Mouse (Mus musculus) heart, embryonic 14.5 days (tissue): ENCODE results near the gene Gm21988. TPM values are rescaled to one million over a fixed set of nuclear protein-coding genes. Genes with fewer than 3 reads are reported as not detected.

Experiments
- ATAC-seq: fragments of 200-750 bp; cut with Nextera tagmentation; 2 replicates; pipeline ENCODE4 v1.8.0; 2017; ENCODE audit warnings: low read depth, moderate TSS enrichment; ENCODE audit not compliant: insufficient number of reproducible peaks, insufficient read depth, low FRiP score
- H3K27ac ChIP-seq, 2 experiments: fragments of 200-500 bp in 1 of 2; fragments of 300-500 bp in 1 of 2; sonication (generic) in 1 of 2; replicated peaks in 1 of 2; 2 replicates each; pipeline ENCODE4 v1.5.1; 2012 to 2014; ENCODE audit warnings: low read depth in 2 of 2, low read length in 2 of 2, control low read depth in 1 of 2, mild to moderate bottlenecking in 1 of 2, mixed read lengths in 1 of 2; ENCODE audit not compliant: control insufficient read depth in 1 of 2, insufficient read depth in 1 of 2
- H3K27me3 ChIP-seq: fragments of 300-500 bp; sonication (generic); 2 replicates; pipeline ENCODE4 v1.6.1; 2014; ENCODE audit warnings: mild to moderate bottlenecking, low read length, control low read depth; ENCODE audit not compliant: control insufficient read depth, insufficient read depth
- H3K36me3 ChIP-seq: fragments of 300-500 bp; sonication (generic); 2 replicates; pipeline ENCODE4 v1.6.1; 2014; ENCODE audit warnings: mild to moderate bottlenecking, control low read depth, low read length, mixed read lengths; ENCODE audit not compliant: control insufficient read depth, insufficient read depth
- H3K4me1 ChIP-seq, 2 experiments: fragments of 200-500 bp in 1 of 2; fragments of 300-500 bp in 1 of 2; sonication (generic) in 1 of 2; 2 replicates each; pipeline ENCODE4 v1.6.1; 2012 to 2014; ENCODE audit warnings: low read length in 2 of 2, control low read depth in 1 of 2, mixed read lengths in 1 of 2; ENCODE audit not compliant: control insufficient read depth in 2 of 2, insufficient read depth in 2 of 2
- H3K4me2 ChIP-seq: fragments of 300-500 bp; sonication (generic); 2 replicates; pipeline ENCODE4 v1.6.1; 2014; ENCODE audit warnings: mild to moderate bottlenecking, low read length
- H3K4me3 ChIP-seq, 2 experiments: fragments of 200-500 bp in 1 of 2; fragments of 300-500 bp in 1 of 2; sonication (generic) in 1 of 2; 2 replicates each; pipeline ENCODE4 v1.5.1; 2012 to 2014; ENCODE audit warnings: low read length in 2 of 2, mild to moderate bottlenecking in 2 of 2, control low read depth in 1 of 2, low read depth in 1 of 2, moderate library complexity in 1 of 2; ENCODE audit not compliant: control insufficient read depth in 1 of 2, insufficient read depth in 1 of 2
- H3K9ac ChIP-seq: fragments of 300-500 bp; sonication (generic); 2 replicates; pipeline ENCODE4 v1.6.1; 2014; ENCODE audit warnings: mild to moderate bottlenecking, low read length
- H3K9me3 ChIP-seq: fragments of 300-500 bp; sonication (generic); 2 replicates; pipeline ENCODE4 v1.6.1; 2016; ENCODE audit warnings: low read length, control low read depth; ENCODE audit not compliant: control insufficient read depth
- WGBS: fragments of 180-500 bp; shearing (Covaris S2); extraction: QIAGEN DNeasy Blood & Tissue Kit; methylation state at CpG from one replicate; pipeline ENCODE4 v1.1.7; 2014; 5-methylcytosine and 5-hydroxymethylcytosine counted together
- polyA plus RNA-seq: library from polyadenylated mRNA; unstranded; fragments of >200 nt; fragmentation: Nextera tagmentation; extraction: Ambion mirVana; gene quantifications from 2 replicates; pipeline ENCODE4 v1.2.1, GENCODE M21; 2014

Gm21988 gene
- polyA plus RNA-seq, 1 experiment from 2014 or later: 12.2 TPM

DNA sequence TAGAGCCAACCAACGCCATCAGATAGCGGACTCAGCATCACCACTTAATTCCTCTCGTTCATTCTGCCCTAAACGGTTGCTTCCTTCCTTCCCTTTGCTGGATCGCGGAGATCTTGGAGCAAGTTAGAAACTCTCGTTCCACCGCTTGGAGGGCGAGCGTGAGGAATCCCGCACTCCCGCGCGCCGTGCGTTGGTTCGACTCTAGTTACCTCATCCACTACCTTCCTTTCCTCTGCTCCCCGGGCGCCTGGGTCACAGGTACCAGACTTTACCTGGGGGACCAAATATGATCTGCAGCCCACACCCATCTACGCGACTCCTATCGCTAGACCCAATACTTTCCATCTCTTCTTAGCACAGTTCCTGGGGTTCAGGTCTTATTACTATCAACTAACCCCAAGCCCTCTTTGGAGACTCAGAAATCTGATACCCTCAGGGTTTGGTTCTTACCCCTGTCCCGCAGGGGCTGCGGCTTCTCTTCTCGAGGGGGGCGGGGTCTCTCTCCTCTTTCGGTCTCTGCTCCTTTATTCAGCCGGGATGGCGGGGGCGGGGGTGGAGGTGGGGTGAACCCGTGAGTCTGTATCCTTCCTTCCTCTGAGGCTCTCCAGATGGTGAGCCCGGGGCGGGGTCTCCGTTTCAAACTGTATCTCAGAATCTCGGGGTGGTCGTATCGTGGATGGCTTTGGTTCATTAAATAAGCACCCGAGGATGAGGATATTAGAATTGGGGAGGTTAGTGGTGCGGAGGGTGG is 10.2 kb downstream of the Gm21988 start, which contains the start of gene Bcl6b:
TSS of gene Bcl6b (minus strand) at position 539 of the 751 bp plus-strand sequence.
- H3K27me3 ChIP-seq: peaks cover 49% of the 10 kb centered on the region
- H3K9ac ChIP-seq: peak within 1 kb of the TSS; percentile 72
- peak within 1 kb of the TSS; percentile 53 for H3K4me2 ChIP-seq
- no peaks in the 10 kb centered on the region for H3K9me3 ChIP-seq
- peak; percentile 11; the same call in 1 of the 2 replicates for ATAC-seq
- H3K4me1 ChIP-seq: peaks cover 18 to 39% of the 10 kb centered on the region in 2 experiments
- H3K36me3 ChIP-seq: peaks cover 8% of the 10 kb centered on the region; the same call in 1 of the 2 replicates
- peak within 1 kb of the TSS; percentile 45 to 51 for H3K4me3 ChIP-seq
- 3% methylated on average over 39 of the region's 39 CpGs for WGBS
- H3K27ac ChIP-seq: peak within 1 kb of the TSS; percentile 78 to 83

DNA sequence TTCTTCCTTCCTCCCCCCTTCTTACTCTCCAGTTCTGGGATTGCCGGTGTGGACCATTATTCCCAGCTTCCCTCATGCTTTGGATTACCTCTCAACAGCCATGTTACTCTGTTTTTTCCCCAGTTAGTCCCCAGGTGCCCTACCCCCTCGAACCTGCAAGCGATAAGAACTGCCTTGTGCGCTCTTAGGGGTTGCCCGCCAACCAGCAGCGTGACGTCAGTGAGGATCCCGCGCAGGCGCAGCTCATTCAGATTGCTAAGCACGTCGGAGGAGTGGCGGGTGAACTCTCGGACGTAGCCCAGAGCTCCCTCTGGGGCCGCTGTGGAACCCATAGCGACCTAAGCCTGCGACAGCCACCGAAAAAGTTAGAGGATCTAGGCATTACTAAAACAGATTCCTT is 10.8 kb downstream of the Gm21988 start:
- H3K4me1 ChIP-seq: peaks cover 18 to 39% of the 10 kb centered on the region in 2 experiments
- peaks cover 49% of the 10 kb centered on the region for H3K27me3 ChIP-seq
- peak overlapping the region; percentile 78 to 83 for H3K27ac ChIP-seq
- peaks cover 8% of the 10 kb centered on the region; the same call in 1 of the 2 replicates for H3K36me3 ChIP-seq
- H3K4me3 ChIP-seq: peak overlapping the region; percentile 45 to 51
- peak overlapping the region; percentile 72 for H3K9ac ChIP-seq
- under 1% methylated on average over 19 of the region's 19 CpGs for WGBS
- H3K9me3 ChIP-seq: no peaks in the 10 kb centered on the region
- peak overlapping the region; percentile 53 for H3K4me2 ChIP-seq
- ATAC-seq: peak; percentile 54

DNA sequence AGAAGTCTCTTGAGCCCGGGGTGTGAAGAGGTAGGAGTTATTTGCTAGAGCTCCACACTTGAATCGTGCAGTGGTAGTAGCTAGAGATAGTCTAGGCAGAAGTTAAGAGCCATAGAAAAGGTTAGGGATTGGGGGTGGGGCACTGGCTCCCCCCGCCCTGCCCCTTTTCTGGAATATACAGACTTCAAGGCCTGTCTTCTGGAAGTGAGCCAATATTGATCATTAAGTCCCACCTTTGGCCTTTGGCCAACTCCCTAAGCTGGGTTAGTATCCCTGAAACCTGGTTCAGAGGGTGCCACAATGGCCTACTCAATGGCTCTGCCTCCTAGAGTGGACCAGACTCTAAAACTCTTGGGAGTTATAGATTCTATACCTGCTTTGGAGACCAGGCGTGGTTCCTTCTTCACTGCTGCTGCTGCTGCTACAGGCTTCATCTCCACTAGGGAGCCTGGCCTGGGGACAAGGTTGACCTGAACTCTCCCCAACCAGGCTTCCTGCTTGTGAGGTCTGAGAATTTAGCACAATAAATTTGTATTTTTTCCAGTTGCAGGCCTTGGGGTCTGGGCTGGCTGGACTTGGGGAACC is 11.9 kb downstream of the Gm21988 start:
- Histone ChIP-seq H3K4me3 (peak overlapping the region; percentile 45 to 51), H3K36me3 (peaks cover 8% of the 10 kb centered on the region; the same call in 1 of the 2 replicates), H3K9me3 (no peaks in the 10 kb centered on the region), H3K27ac (peak overlapping the region in 1 of 2 experiments; percentile 83; a peak in 2 of 4 replicates), H3K4me2 (peak overlapping the region; percentile 53), H3K9ac (peak overlapping the region; percentile 72), H3K4me1 (peaks cover 18 to 33% of the 10 kb centered on the region in 2 experiments), H3K27me3 (peaks cover 49% of the 10 kb centered on the region)
- 70% methylated on average over 4 of the region's 4 CpGs for WGBS
- no peak for ATAC-seq

DNA sequence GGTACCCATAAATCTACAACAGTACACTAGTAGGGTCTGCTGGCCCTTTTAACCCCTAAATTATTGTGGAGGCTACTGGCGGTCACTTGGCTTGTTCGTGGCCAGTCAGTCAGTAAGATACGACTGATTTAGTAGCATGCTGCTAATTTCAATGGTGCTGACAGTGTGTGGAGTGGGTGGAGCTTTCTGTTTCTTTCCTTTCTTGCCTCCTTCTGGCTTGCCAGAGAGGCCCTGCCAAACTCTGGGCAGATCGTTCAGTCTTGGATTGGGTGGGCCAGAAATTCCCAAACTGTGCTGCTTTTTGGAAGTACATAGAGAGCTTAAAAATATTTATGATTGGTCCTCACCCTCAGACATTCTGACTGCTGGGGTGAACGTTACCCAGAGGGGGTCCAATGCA is 12.5 kb downstream of the Gm21988 start:
- Histone ChIP-seq H3K36me3 (peaks cover 8% of the 10 kb centered on the region; the same call in 1 of the 2 replicates), H3K27ac (peak overlapping the region in 1 of 2 experiments; percentile 37; a peak in 1 of 4 replicates), H3K4me3 (peak overlapping the region; percentile 20 to 45; a peak in 3 of 4 replicates), H3K4me1 (peaks cover 18 to 31% of the 10 kb centered on the region in 2 experiments), H3K27me3 (peaks cover 49% of the 10 kb centered on the region), H3K4me2 (peak overlapping the region; percentile 53), H3K9ac (peak overlapping the region; percentile 72), H3K9me3 (no peaks in the 10 kb centered on the region)
- WGBS: 23% methylated on average over 5 of the region's 5 CpGs
- ATAC-seq: no peak

DNA sequence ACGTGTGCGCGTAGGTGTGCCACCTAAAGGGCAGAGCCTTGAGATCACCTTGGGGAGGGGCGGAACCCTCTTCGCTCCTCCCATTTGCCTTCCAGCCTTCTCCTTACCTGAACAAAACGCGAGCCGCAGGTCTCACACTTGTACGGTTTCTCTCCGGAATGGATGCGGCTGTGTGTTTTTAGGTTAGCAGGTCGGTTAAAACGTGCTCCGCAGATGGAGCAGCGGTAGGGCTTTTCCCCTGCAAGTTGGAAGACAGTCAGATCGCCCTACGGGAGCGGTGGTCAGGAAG is 13.1 kb downstream of the Gm21988 start:
- Histone ChIP-seq H3K36me3 (peaks cover 8% of the 10 kb centered on the region; the same call in 1 of the 2 replicates), H3K27ac (peak overlapping the region in 1 of 2 experiments; percentile 55; a peak in 1 of 4 replicates), H3K4me2 (peak overlapping the region; percentile 53), H3K9me3 (no peaks in the 10 kb centered on the region), H3K4me3 (peak overlapping the region; percentile 20 to 45), H3K27me3 (peaks cover 49% of the 10 kb centered on the region), H3K9ac (peak overlapping the region; percentile 72), H3K4me1 (peaks cover 22 to 36% of the 10 kb centered on the region in 2 experiments)
- WGBS: 8% methylated on average over 18 of the region's 18 CpGs
- no peak for ATAC-seq

DNA sequence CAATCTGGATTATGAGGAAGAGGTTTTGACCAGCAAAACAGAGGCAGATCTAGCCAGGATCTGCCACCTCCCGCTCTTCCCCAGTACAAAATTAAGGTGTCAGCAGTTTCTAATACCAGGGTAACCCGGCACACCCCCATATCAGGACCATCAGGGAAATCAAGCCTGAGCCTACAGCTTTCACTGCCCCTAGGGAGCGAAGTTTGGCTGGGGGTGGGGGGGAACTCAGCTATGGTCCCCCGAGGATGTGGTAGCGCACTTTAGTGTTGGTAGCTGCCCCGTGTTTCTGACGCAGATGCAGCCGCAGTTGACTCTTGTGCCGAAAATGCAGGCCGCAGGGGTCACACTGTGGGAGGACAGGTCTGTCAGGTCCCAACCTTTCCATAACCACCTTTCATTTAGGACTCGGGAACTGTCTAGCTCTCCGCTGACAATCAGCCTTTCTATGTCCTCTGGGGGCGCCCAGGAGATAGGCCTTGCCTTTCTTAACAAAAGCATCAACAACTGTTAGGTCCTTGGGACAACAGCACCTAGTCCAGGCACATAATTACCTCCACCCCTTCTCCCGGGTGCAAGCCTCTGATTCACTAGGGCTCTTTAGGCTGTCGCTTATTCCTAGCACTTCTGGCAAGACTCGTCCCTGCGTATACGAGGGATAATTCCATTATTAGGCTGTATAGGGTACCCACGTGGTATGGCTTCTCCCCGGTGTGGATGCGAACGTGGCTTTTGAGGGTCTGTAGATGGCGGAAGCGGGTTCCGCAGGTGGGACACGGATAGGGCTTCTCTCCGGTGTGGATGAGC is 13.6 kb downstream of the Gm21988 start:
- peaks cover 22 to 36% of the 10 kb centered on the region in 2 experiments for H3K4me1 ChIP-seq
- H3K27me3 ChIP-seq: peaks cover 49% of the 10 kb centered on the region
- H3K9ac ChIP-seq: peak overlapping the region; percentile 72
- 17% methylated on average over 27 of the region's 27 CpGs for WGBS
- no peak for ATAC-seq
- peaks cover 8% of the 10 kb centered on the region; the same call in 1 of the 2 replicates for H3K36me3 ChIP-seq
- peak overlapping the region; percentile 20 to 45 for H3K4me3 ChIP-seq
- H3K27ac ChIP-seq: peak overlapping the region; percentile 22 to 55
- no peaks in the 10 kb centered on the region for H3K9me3 ChIP-seq
- peak overlapping the region; percentile 53 for H3K4me2 ChIP-seq

DNA sequence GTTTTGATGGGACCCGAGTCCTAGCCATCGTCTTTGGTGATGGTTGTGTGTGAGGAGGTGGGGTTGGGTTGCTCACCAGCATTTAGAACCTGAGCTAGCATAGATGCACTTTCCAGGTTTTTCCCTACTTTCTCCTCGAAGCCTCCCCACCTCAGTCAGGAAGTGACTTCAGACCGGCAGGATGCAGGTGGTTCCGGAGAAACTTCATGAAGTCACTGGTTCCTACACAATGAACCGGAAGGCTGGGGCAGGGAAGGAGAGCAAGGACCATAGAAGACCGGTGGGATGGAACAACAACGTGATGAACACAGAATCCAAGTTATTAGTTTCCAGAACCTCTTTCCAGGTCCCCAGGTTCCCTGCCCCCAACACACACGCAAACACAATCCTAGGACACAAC is 15.9 kb downstream of the Gm21988 start:
- Histone ChIP-seq H3K4me2 (peak overlapping the region; percentile 53; the same call in 1 of the 2 replicates), H3K27me3 (peaks cover 34% of the 10 kb centered on the region), H3K36me3 (peaks cover 8% of the 10 kb centered on the region; the same call in 1 of the 2 replicates), H3K4me3 (no peak overlapping the region), H3K27ac (peak overlapping the region; percentile 69 to 72), H3K9ac (no peak overlapping the region), H3K9me3 (no peaks in the 10 kb centered on the region), H3K4me1 (peaks cover 23 to 29% of the 10 kb centered on the region in 2 experiments)
- no peak for ATAC-seq
- WGBS: 64% methylated on average over 9 of the region's 9 CpGs
